Mouse (Mus musculus) heart, embryonic 12.5 days (tissue): ENCODE data around the gene Atxn7. TPM values are rescaled to one million over a fixed set of nuclear protein-coding genes. Genes with fewer than 3 reads are reported as not detected.
"Not testable (repeated sequence)": the region's sequence is repeated elsewhere in the genome, so short reads cannot be mapped to it uniquely, and the experiment has no call there.

Experiments
- ATAC-seq: fragments of 200-750 bp; cut with Nextera tagmentation; 2 replicates; pipeline ENCODE4 v1.8.0; 2017; ENCODE audit warnings: moderate TSS enrichment, moderate library complexity; ENCODE audit not compliant: insufficient number of reproducible peaks, low FRiP score
- H3K27ac ChIP-seq: fragments of 300-500 bp; sonication (generic); 2 replicates; pipeline ENCODE4 v1.5.1; 2016; ENCODE audit warnings: mild to moderate bottlenecking, moderate library complexity; ENCODE audit not compliant: poor library complexity, severe bottlenecking
- H3K27me3 ChIP-seq: fragments of 300-500 bp; sonication (generic); replicated peaks from 2 replicates; pipeline ENCODE4 v1.6.1; 2016; ENCODE audit warnings: mild to moderate bottlenecking, moderate library complexity
- H3K36me3 ChIP-seq: fragments of 300-500 bp; sonication (generic); 2 replicates; pipeline ENCODE4 v1.6.1; 2016; ENCODE audit warnings: mild to moderate bottlenecking, moderate library complexity
- H3K4me1 ChIP-seq: fragments of 300-500 bp; sonication (generic); replicated peaks from 2 replicates; pipeline ENCODE4 v1.6.1; 2016; ENCODE audit warnings: mild to moderate bottlenecking
- H3K4me2 ChIP-seq: fragments of 300-500 bp; sonication (generic); 2 replicates; pipeline ENCODE4 v1.6.1; 2016; ENCODE audit warnings: mild to moderate bottlenecking, moderate library complexity
- H3K4me3 ChIP-seq: fragments of 300-500 bp; sonication (generic); 2 replicates; pipeline ENCODE4 v1.5.1; 2016; ENCODE audit warnings: mild to moderate bottlenecking
- H3K9ac ChIP-seq: fragments of 300-500 bp; sonication (generic); 2 replicates; pipeline ENCODE4 v1.6.1; 2016; ENCODE audit warnings: mild to moderate bottlenecking, moderate library complexity
- H3K9me3 ChIP-seq: fragments of 300-500 bp; sonication (generic); replicated peaks from 2 replicates; pipeline ENCODE4 v1.6.1; 2016; ENCODE audit warnings: mild to moderate bottlenecking, moderate library complexity
- WGBS: fragments of 180-500 bp; shearing (Covaris S2); methylation state at CpG from one replicate; pipeline ENCODE4 v1.1.7; 2016; 5-methylcytosine and 5-hydroxymethylcytosine counted together
- polyA plus RNA-seq: library from polyadenylated mRNA; unstranded; fragments of >200 nt; fragmentation: Nextera tagmentation; extraction: Ambion mirVana; gene quantifications from 2 replicates; pipeline ENCODE4 v1.2.1, GENCODE M21; 2016

The Atxn7 gene
- polyA plus RNA-seq, 1 experiment from 2014 or later = 3.9 TPM

- Histone ChIP-seq H3K27me3 (no peaks in the 10 kb centered on the region), H3K4me3 (no peak overlapping the region), H3K4me2 (no peak overlapping the region), H3K36me3 (peaks cover 17% of the 10 kb centered on the region), H3K9me3 (no peaks in the 10 kb centered on the region), H3K4me1 (0 out of 2 replicates have a peak, but pooled peaks cover 3% of the 10 kb centered on the region), H3K27ac (no peak overlapping the region), H3K9ac (no peak overlapping the region)
- no peak for ATAC-seq
- WGBS = 85% methylated on average over 8 of the region's 8 CpGs
Observed at GRCm38 (mm10) chr14:14025870-14026269, 64.6 kb downstream of the Atxn7 start.

- peaks cover 3% of the 10 kb centered on the region; the same call in 1 of the 2 replicates for H3K4me1 ChIP-seq
Observed at GRCm38 (mm10) chr14:14030621-14031020, 69.4 kb downstream of the Atxn7 start.

GRCm38 (mm10) chr14:14032842-14033241, 71.6 kb downstream of the Atxn7 start:
- 79% methylated on average over 1 of the region's 1 CpGs for WGBS
- H3K36me3 ChIP-seq = peaks cover 23% of the 10 kb centered on the region; the same call in 1 of the 2 replicates
- H3K4me1 ChIP-seq = peaks cover 3% of the 10 kb centered on the region; the same call in 1 of the 2 replicates
- no peak overlapping the region for H3K4me2 ChIP-seq
- H3K9me3 ChIP-seq = no peaks in the 10 kb centered on the region
- no peak for ATAC-seq
- H3K27ac ChIP-seq = no peak overlapping the region
- H3K4me3 ChIP-seq = no peak overlapping the region
- H3K9ac ChIP-seq = no peak overlapping the region
- H3K27me3 ChIP-seq = no peaks in the 10 kb centered on the region

More at GRCm38 (mm10) chr14:14030621-14031020, 69.4 kb downstream of the Atxn7 start:
- H3K27me3 ChIP-seq = no peaks in the 10 kb centered on the region
- ATAC-seq = no peak
- no peak overlapping the region for H3K4me2 ChIP-seq
- no peak overlapping the region for H3K27ac ChIP-seq
- H3K36me3 ChIP-seq = peaks cover 21% of the 10 kb centered on the region; the same call in 1 of the 2 replicates
- WGBS = 80% methylated on average over 2 of the region's 2 CpGs
- H3K9me3 ChIP-seq = no peaks in the 10 kb centered on the region
- no peak overlapping the region for H3K9ac ChIP-seq
- H3K4me3 ChIP-seq = no peak overlapping the region

GRCm38 (mm10) chr14:14036352-14036751, 75.1 kb downstream of the Atxn7 start:
- H3K27ac ChIP-seq = no peak overlapping the region
- 53% methylated on average over 2 of the region's 2 CpGs for WGBS
- H3K36me3 ChIP-seq = peaks cover 25% of the 10 kb centered on the region; the same call in 1 of the 2 replicates
- H3K4me1 ChIP-seq = no peaks in the 10 kb centered on the region; the same call in 1 of the 2 replicates
- no peak for ATAC-seq
- no peak overlapping the region for H3K9ac ChIP-seq
- no peaks in the 10 kb centered on the region for H3K27me3 ChIP-seq
- no peak overlapping the region for H3K4me2 ChIP-seq
- H3K4me3 ChIP-seq = no peak overlapping the region
- H3K9me3 ChIP-seq = no peaks in the 10 kb centered on the region

GRCm38 (mm10) chr14:14038233-14038632, 77.0 kb downstream of the Atxn7 start:
- Histone ChIP-seq H3K36me3 (peaks cover 24% of the 10 kb centered on the region; the same call in 1 of the 2 replicates), H3K9me3 (no peaks in the 10 kb centered on the region), H3K4me1 (peaks cover 4% of the 10 kb centered on the region; the same call in 1 of the 2 replicates), H3K4me3 (no peak overlapping the region), H3K9ac (no peak overlapping the region), H3K27me3 (no peaks in the 10 kb centered on the region), H3K4me2 (no peak overlapping the region), H3K27ac (no peak overlapping the region)
- no peak for ATAC-seq
- 86% methylated on average over 2 of the region's 2 CpGs for WGBS

- Histone ChIP-seq H3K27me3 (no peaks in the 10 kb centered on the region), H3K36me3 (peaks cover 37% of the 10 kb centered on the region), H3K4me2 (no peak overlapping the region), H3K27ac (no peak overlapping the region), H3K9ac (no peak overlapping the region), H3K4me3 (no peak overlapping the region), H3K4me1 (0 out of 2 replicates have a peak, but pooled peaks cover 4% of the 10 kb centered on the region), H3K9me3 (0 out of 2 replicates have a peak, but pooled peaks cover 2% of the 10 kb centered on the region)
- WGBS = 49% methylated on average over 4 of the region's 4 CpGs
- no peak for ATAC-seq
Observed at GRCm38 (mm10) chr14:14042336-14042735, 81.1 kb downstream of the Atxn7 start.

- no peaks in the 10 kb centered on the region for H3K27me3 ChIP-seq
- H3K36me3 ChIP-seq = peaks cover 30% of the 10 kb centered on the region
- 0 out of 2 replicates have a peak, but pooled peaks cover 3% of the 10 kb centered on the region for H3K9me3 ChIP-seq
- H3K9ac ChIP-seq = no peak overlapping the region
- no peak overlapping the region for H3K27ac ChIP-seq
- ATAC-seq = no peak
- 91% methylated on average over 2 of the region's 2 CpGs for WGBS
- H3K4me1 ChIP-seq = no peaks in the 10 kb centered on the region
- H3K4me3 ChIP-seq = no peak overlapping the region
- no peak overlapping the region for H3K4me2 ChIP-seq
Observed at GRCm38 (mm10) chr14:14054386-14054785, 93.1 kb downstream of the Atxn7 start.

GRCm38 (mm10) chr14:14059606-14060005, 98.4 kb downstream of the Atxn7 start:
- H3K27me3 ChIP-seq, H3K4me1 ChIP-seq, H3K4me2 ChIP-seq, H3K9ac ChIP-seq, H3K27ac ChIP-seq, H3K4me3 ChIP-seq, ATAC-seq, H3K9me3 ChIP-seq: not testable (repeated sequence)
- H3K36me3 ChIP-seq = peaks cover 20% of the 10 kb centered on the region

GRCm38 (mm10) chr14:14062531-14063245, 101.4 kb downstream of the Atxn7 start:
- Histone ChIP-seq H3K27me3 (no peaks in the 10 kb centered on the region), H3K36me3 (peaks cover 11% of the 10 kb centered on the region), H3K9ac (no peak overlapping the region), H3K4me1 (peaks cover 8% of the 10 kb centered on the region), H3K4me3 (no peak overlapping the region), H3K9me3 (0 out of 2 replicates have a peak, but pooled peaks cover 3% of the 10 kb centered on the region), H3K27ac (no peak overlapping the region), H3K4me2 (no peak overlapping the region)
- 85% methylated on average over 11 of the region's 11 CpGs for WGBS
- no peak for ATAC-seq

GRCm38 (mm10) chr14:14063382-14063781, 102.1 kb downstream of the Atxn7 start:
- H3K9ac ChIP-seq = no peak overlapping the region

GRCm38 (mm10) chr14:14064486-14065141, 103.4 kb downstream of the Atxn7 start:
- no peak for ATAC-seq
- Histone ChIP-seq H3K27ac (no peak overlapping the region), H3K36me3 (0 out of 2 replicates have a peak, but pooled peaks cover 2% of the 10 kb centered on the region), H3K4me3 (no peak overlapping the region), H3K4me2 (no peak overlapping the region), H3K9me3 (no peaks in the 10 kb centered on the region), H3K27me3 (no peaks in the 10 kb centered on the region), H3K9ac (no peak overlapping the region), H3K4me1 (peaks cover 17% of the 10 kb centered on the region)
- 49% methylated on average over 5 of the region's 5 CpGs for WGBS

More at GRCm38 (mm10) chr14:14063382-14063781, 102.1 kb downstream of the Atxn7 start:
- Histone ChIP-seq H3K4me3 (no peak overlapping the region), H3K27ac (no peak overlapping the region), H3K27me3 (no peaks in the 10 kb centered on the region), H3K4me2 (no peak overlapping the region), H3K36me3 (peaks cover 8% of the 10 kb centered on the region), H3K9me3 (0 out of 2 replicates have a peak, but pooled peaks cover under 1% of the 10 kb centered on the region), H3K4me1 (peaks cover 15% of the 10 kb centered on the region)
- WGBS = 70% methylated on average over 5 of the region's 5 CpGs
- ATAC-seq = no peak
